Mouse (Mus musculus) gastrocnemius, adult 2 months (tissue): ENCODE measurements at regions not wholly inside any gene's neighbourhood (a gene's known extent, or its start where the extent isn't known, plus 50 kb on each side); places are given as distances from the start of the nearest gene placed in this dataset. TPM values are rescaled to one million over a fixed set of nuclear protein-coding genes. Genes with fewer than 3 reads are reported as not detected.

Experiments
- DNase-seq: peaks from one replicate; pipeline ENCODE4 v3.0.0; 2022
- H3K27ac ChIP-seq: fragments of 200-600 bp; 2 replicates; pipeline ENCODE4 v1.8.1; 2022; ENCODE audit warnings: mild to moderate bottlenecking
- H3K4me3 ChIP-seq: fragments of 200-600 bp; 2 replicates; pipeline ENCODE4 v1.8.1; 2022; ENCODE audit warnings: mild to moderate bottlenecking, moderate library complexity
- CTCF ChIP-seq: fragments of 200-600 bp; IDR thresholded peaks from 2 replicates; pipeline ENCODE4 v1.8.1; 2022; ENCODE audit warnings: antibody characterized with exemption, mild to moderate bottlenecking, moderate library complexity
- intact Hi-C: fragments of 180-260 bp; cut with DNase I; formaldehyde crosslinking; loops from one replicate; pipeline ENCODE4 v1.15.1; 2025
- microRNA-seq: library from miRNA; unstranded; fragments of <30 nt; microRNA quantifications from one replicate; pipeline ENCODE4 v1.2.0, GENCODE M21; 2021

DNA sequence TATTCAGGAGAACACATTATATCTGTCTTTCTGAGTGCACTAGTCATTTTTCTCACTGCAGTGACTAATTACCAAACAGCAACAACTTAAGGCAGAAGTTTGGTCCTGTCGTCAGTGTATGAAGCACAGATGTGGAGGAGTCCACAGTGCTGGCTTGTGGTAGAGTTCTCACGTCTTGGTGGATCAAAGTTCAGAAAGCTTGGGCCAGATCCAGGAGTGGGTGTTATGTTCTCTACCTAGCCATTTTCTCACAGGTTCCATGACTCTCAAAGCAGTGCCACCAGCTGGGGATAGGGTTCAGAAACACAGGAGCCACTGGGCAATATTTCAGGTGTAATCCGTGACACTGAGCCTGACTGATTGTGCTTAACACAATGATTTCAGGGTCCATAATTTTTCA, 144.8 kb upstream of the BB014433 start:
- DNase-seq, result no peak
- no peak for TF ChIP-seq CTCF
- H3K4me3 ChIP-seq, result no peak overlapping the region
- H3K27ac ChIP-seq, result no peak overlapping the region
- intact Hi-C loops, result no loop called here

GRCm38 (mm10) chr8:15189079-15189612, 143.3 kb upstream of the BB014433 start:
- no peak overlapping the region for H3K27ac ChIP-seq
- no peak for DNase-seq
- TF ChIP-seq CTCF, result no peak
- intact Hi-C loops, result no loop called here
- H3K4me3 ChIP-seq, result no peak overlapping the region

Small RNA genes in the stretch of these regions (microRNA-seq; reads per million reads assigned to microRNA genes)
- not detected for gene Gm25255
- not detected for gene Gm25871
